Mouse (Mus musculus): Measurements from ENCODE around the gene Hid1.

- TF ChIP-seq POLR2A (IDR thresholded peaks at IDR 0.05; ENCODE audit: borderline replicate concordance, low read depth, low read length) (no peak), CTCF (IDR thresholded peaks at IDR 0.05; ENCODE audit: low read depth, low read length) (no peak)
These were observed 26.3 kb downstream of the Hid1 start for GRCm38 (mm10) chr11:115341246-115341645.
